Mouse (Mus musculus): Measurements from ENCODE around the gene Psmb4.

- TF ChIP-seq CTCF (IDR thresholded peaks at IDR 0.05; ENCODE audit: low read depth), result no peak
- no peak for TF ChIP-seq EP300 (IDR thresholded peaks at IDR 0.05; ENCODE audit: low read depth)
Observed at GRCm38 (mm10) chr3:94851731-94852130, 35.0 kb downstream of the Psmb4 start.

Data from heart, postnatal 0 days (tissue).